Mouse (Mus musculus) kidney, postnatal 0 days (tissue): ENCODE measurements at regions not wholly inside any gene's neighbourhood (a gene's known extent, or its start where the extent isn't known, plus 50 kb on each side); places are given as distances from the start of the nearest gene placed in this dataset.
A peak's percentile ranks its signal among the peaks of the same experiment; 100 is the strongest.

ENCODE experiments used
- ATAC-seq: fragments of 200-750 bp; cut with Nextera tagmentation; replicated peaks from 2 replicates; pipeline ENCODE4 v1.8.0; 2017; ENCODE audit warnings: low read depth, moderate number of reproducible peaks, moderate TSS enrichment, moderate library complexity; ENCODE audit not compliant: low FRiP score
- DNase-seq: peaks from one replicate; pipeline ENCODE4 v3.0.0-alpha.2; 2016; ENCODE audit warnings: low spot score
- H3K27ac ChIP-seq: fragments of 300-500 bp; sonication (generic); 2 replicates; pipeline ENCODE4 v1.5.1; 2014; ENCODE audit warnings: mild to moderate bottlenecking
- H3K27me3 ChIP-seq: fragments of 300-500 bp; sonication (generic); 2 replicates; pipeline ENCODE4 v1.6.1; 2014; ENCODE audit warnings: low read length, mixed read lengths; ENCODE audit not compliant: insufficient read depth
- H3K36me3 ChIP-seq: fragments of 300-500 bp; sonication (generic); 2 replicates; pipeline ENCODE4 v1.6.1; 2014; ENCODE audit warnings: low read length, mixed read lengths; ENCODE audit not compliant: insufficient read depth
- H3K4me1 ChIP-seq: fragments of 300-500 bp; sonication (generic); replicated peaks from 2 replicates; pipeline ENCODE4 v1.6.1; 2014; ENCODE audit warnings: antibody characterized with exemption, low read length, mixed read lengths; ENCODE audit not compliant: insufficient read depth
- H3K4me2 ChIP-seq: fragments of 300-500 bp; sonication (generic); 2 replicates; pipeline ENCODE4 v1.6.1; 2014; ENCODE audit warnings: mild to moderate bottlenecking, low read length, moderate library complexity, mixed read lengths
- H3K4me3 ChIP-seq: fragments of 300-500 bp; sonication (generic); replicated peaks from 2 replicates; pipeline ENCODE4 v1.5.1; 2014; ENCODE audit warnings: low read depth, low read length
- H3K9ac ChIP-seq: fragments of 300-500 bp; sonication (generic); 2 replicates; pipeline ENCODE4 v1.6.1; 2014; ENCODE audit warnings: low read depth, low read length
- H3K9me3 ChIP-seq: fragments of 300-500 bp; sonication (generic); replicated peaks from 2 replicates; pipeline ENCODE4 v1.6.1; 2016; ENCODE audit warnings: low read length, inconsistent platforms, mixed read lengths
- CTCF ChIP-seq: IDR thresholded peaks from 2 replicates; pipeline ENCODE4 v1.5.1; 2016; ENCODE audit warnings: antibody characterized with exemption, low read depth, mild to moderate bottlenecking, moderate library complexity
- WGBS: fragments of 180-500 bp; shearing (Covaris S2); extraction: QIAGEN DNeasy Blood & Tissue Kit; methylation state at CpG from one replicate; pipeline ENCODE4 v1.1.7; 2014; 5-methylcytosine and 5-hydroxymethylcytosine counted together

DNA sequence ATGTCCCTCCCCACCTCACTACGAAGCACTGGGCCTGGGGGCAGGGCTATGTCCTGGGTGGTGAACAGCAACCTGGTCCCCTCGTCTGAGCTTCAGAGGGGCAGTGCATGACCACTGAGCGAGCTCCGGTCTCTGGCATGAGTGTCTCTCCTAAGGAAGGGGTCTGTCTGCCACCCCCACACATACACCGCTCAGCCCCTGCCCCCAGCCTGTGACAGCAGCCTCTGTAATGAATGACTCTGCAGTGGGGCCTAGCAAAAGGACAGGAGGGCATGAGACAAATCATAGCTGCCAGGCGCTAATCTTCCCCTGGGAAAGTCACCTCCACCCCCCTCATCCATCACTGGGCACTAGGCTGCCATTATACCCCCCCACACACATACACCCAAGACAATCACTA lies 87.4 kb downstream of the Mrm1 start:
- H3K36me3 ChIP-seq, result no peaks in the 10 kb centered on the region
- no peak for DNase-seq
- no peak overlapping the region for H3K4me3 ChIP-seq
- no peak for TF ChIP-seq CTCF
- no peak overlapping the region for H3K9ac ChIP-seq
- no peaks in the 10 kb centered on the region for H3K4me1 ChIP-seq
- WGBS, result 46% methylated on average over 6 of the region's 6 CpGs
- H3K4me2 ChIP-seq, result no peak overlapping the region
- no peak for ATAC-seq
- no peaks in the 10 kb centered on the region for H3K9me3 ChIP-seq
- no peaks in the 10 kb centered on the region for H3K27me3 ChIP-seq
- H3K27ac ChIP-seq, result no peak overlapping the region

- Histone ChIP-seq H3K27me3 (no peaks in the 10 kb centered on the region), H3K36me3 (no peaks in the 10 kb centered on the region), H3K9ac (no peak overlapping the region), H3K27ac (no peak overlapping the region), H3K4me3 (no peak overlapping the region), H3K4me1 (no peaks in the 10 kb centered on the region), H3K9me3 (no peaks in the 10 kb centered on the region), H3K4me2 (no peak overlapping the region)
- TF ChIP-seq CTCF, result no peak
- ATAC-seq (no peak), DNase-seq (no peak)
- WGBS, result 27% methylated on average over 8 of the region's 8 CpGs
Measured at GRCm38 (mm10) chr11:84730218-84730617, 89.1 kb downstream of the Mrm1 start.

DNA sequence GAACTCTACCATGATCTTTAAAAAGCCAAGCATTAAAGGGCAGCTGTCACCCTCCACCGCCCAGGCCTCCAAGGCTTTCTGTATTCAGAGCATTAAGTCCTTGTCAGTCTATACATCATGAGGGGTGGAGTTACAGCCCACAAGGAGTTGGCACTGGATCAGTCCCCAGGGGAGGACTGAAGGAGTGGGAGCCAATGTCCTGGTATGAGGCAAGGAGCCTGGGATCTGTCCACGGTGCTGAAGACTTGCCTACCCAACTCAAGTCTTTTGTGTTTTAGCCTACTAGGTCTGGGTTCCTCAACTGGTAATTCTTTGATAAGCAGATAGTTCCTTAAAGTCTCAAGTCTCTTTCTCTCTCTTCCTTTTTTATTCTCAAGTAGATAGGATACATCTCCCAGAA lies 90.1 kb downstream of the Mrm1 start:
- 8% methylated on average over 2 of the region's 2 CpGs for WGBS
- Histone ChIP-seq H3K4me1 (no peaks in the 10 kb centered on the region), H3K4me2 (no peak overlapping the region), H3K27ac (no peak overlapping the region), H3K9me3 (no peaks in the 10 kb centered on the region), H3K9ac (no peak overlapping the region), H3K4me3 (no peak overlapping the region), H3K36me3 (no peaks in the 10 kb centered on the region), H3K27me3 (no peaks in the 10 kb centered on the region)
- DNase-seq, result peak; percentile 79
- TF ChIP-seq CTCF, result no peak
- no peak for ATAC-seq

GRCm38 (mm10) chr11:84725936-84726613 lies 93.2 kb downstream of the Mrm1 start:
- DNase-seq, result no peak

GRCm38 (mm10) chr11:84725177-84725792 lies 94.0 kb downstream of the Mrm1 start:
- Histone ChIP-seq H3K4me2 (no peak overlapping the region), H3K27me3 (no peaks in the 10 kb centered on the region), H3K9ac (no peak overlapping the region), H3K27ac (no peak overlapping the region), H3K4me1 (no peaks in the 10 kb centered on the region), H3K9me3 (no peaks in the 10 kb centered on the region), H3K4me3 (no peak overlapping the region), H3K36me3 (no peaks in the 10 kb centered on the region)
- WGBS, result 55% methylated on average over 11 of the region's 11 CpGs
- ATAC-seq, result no peak
- TF ChIP-seq CTCF, result no peak
- peak; percentile 40 for DNase-seq

More at GRCm38 (mm10) chr11:84725936-84726613, 93.2 kb downstream of the Mrm1 start:
- no peak for ATAC-seq
- H3K27me3 ChIP-seq, result no peaks in the 10 kb centered on the region
- 51% methylated on average over 18 of the region's 18 CpGs for WGBS
- no peak overlapping the region for H3K27ac ChIP-seq
- no peaks in the 10 kb centered on the region for H3K9me3 ChIP-seq
- TF ChIP-seq CTCF, result no peak
- H3K4me1 ChIP-seq, result no peaks in the 10 kb centered on the region
- H3K4me2 ChIP-seq, result no peak overlapping the region
- no peaks in the 10 kb centered on the region for H3K36me3 ChIP-seq
- no peak overlapping the region for H3K9ac ChIP-seq
- H3K4me3 ChIP-seq, result no peak overlapping the region

GRCm38 (mm10) chr11:84724080-84724479 lies 95.2 kb downstream of the Mrm1 start:
- no peaks in the 10 kb centered on the region for H3K27me3 ChIP-seq
- TF ChIP-seq CTCF, result peak; percentile 54
- ATAC-seq, result 0 out of 2 replicates have a peak, but pooled peaks have one; percentile 17
- no peaks in the 10 kb centered on the region for H3K9me3 ChIP-seq
- H3K36me3 ChIP-seq, result no peaks in the 10 kb centered on the region
- 3% methylated on average over 18 of the region's 18 CpGs for WGBS
- H3K27ac ChIP-seq, result no peak overlapping the region
- H3K4me2 ChIP-seq, result no peak overlapping the region
- peak; percentile 89 for DNase-seq
- no peak overlapping the region for H3K4me3 ChIP-seq
- H3K9ac ChIP-seq, result no peak overlapping the region
- no peaks in the 10 kb centered on the region for H3K4me1 ChIP-seq
